Mouse (Mus musculus) bone marrow, adult 2 months (tissue): ENCODE measurements around the gene Hectd2. TPM values are rescaled to one million over a fixed set of nuclear protein-coding genes. Genes with fewer than 3 reads are reported as not detected.
A peak's percentile ranks its signal among the peaks of the same experiment; 100 is the strongest.

Experiments
- H3K27ac ChIP-seq: fragments of 200-500 bp; 2 replicates; pipeline ENCODE4 v1.5.1; 2012; ENCODE audit warnings: low read depth, mild to moderate bottlenecking, control low read depth, inconsistent platforms, low read length; ENCODE audit not compliant: control insufficient read depth, poor library complexity, insufficient read depth
- H3K4me1 ChIP-seq: fragments of 200-500 bp; 2 replicates; pipeline ENCODE4 v1.6.1; 2011; ENCODE audit warnings: low read length; ENCODE audit not compliant: control insufficient read depth, insufficient read depth
- H3K4me3 ChIP-seq: fragments of 200-500 bp; replicated peaks from 2 replicates; pipeline ENCODE3; 2011; ENCODE audit warnings: mild to moderate bottlenecking, low read depth, low read length, control low read depth; ENCODE audit not compliant: control insufficient read depth
- CTCF ChIP-seq: fragments of 200-500 bp; IDR thresholded peaks from 2 replicates; pipeline ENCODE4 v1.5.1; 2011; ENCODE audit warnings: low read length, control low read depth; ENCODE audit not compliant: control insufficient read depth, insufficient read depth
- POLR2A ChIP-seq: fragments of 200-500 bp; IDR thresholded peaks from 2 replicates; pipeline ENCODE4 v1.6.1; 2011; ENCODE audit warnings: low read depth, mild to moderate bottlenecking, control low read depth, low read length, borderline replicate concordance; ENCODE audit not compliant: control insufficient read depth
- WGBS: fragments of 180-500 bp; shearing (Covaris S2); methylation state at CpG from one replicate; pipeline ENCODE4 v1.1.7; 2018; 5-methylcytosine and 5-hydroxymethylcytosine counted together
- polyA plus RNA-seq: library from polyadenylated mRNA; stranded (reverse); fragments of >200 nt; gene quantifications from 2 replicates; pipeline ENCODE4 v1.2.4, GENCODE M21; 2011; ENCODE audit warnings: low replicate concordance; ENCODE audit not compliant: missing spikeins, insufficient read depth, insufficient read length

Gene Hectd2
- polyA plus RNA-seq, 1 experiment = 0.87 TPM

GRCm38 (mm10) chr19:36534011-36534765 is 20.3 kb upstream of the Hectd2 start:
- WGBS = 8% methylated on average over 17 of the region's 17 CpGs

GRCm38 (mm10) chr19:36534766-36535140 is 19.7 kb upstream of the Hectd2 start:
- WGBS = 65% methylated on average over 8 of the region's 8 CpGs
- H3K4me1 ChIP-seq = peaks cover 2% of the 10 kb centered on the region
- TF ChIP-seq POLR2A (no peak), CTCF (no peak)
- H3K27ac ChIP-seq = no peak overlapping the region
- H3K4me3 ChIP-seq = no peak overlapping the region

More at GRCm38 (mm10) chr19:36534011-36534765, 20.3 kb upstream of the Hectd2 start:
- Histone ChIP-seq H3K27ac (no peak overlapping the region), H3K4me3 (no peak overlapping the region), H3K4me1 (peaks cover 2% of the 10 kb centered on the region)
- TF ChIP-seq CTCF = no peak
- TF ChIP-seq POLR2A = no peak

GRCm38 (mm10) chr19:36535186-36535585 is 19.3 kb upstream of the Hectd2 start:
- Histone ChIP-seq H3K27ac (no peak overlapping the region), H3K4me1 (peaks cover 2% of the 10 kb centered on the region), H3K4me3 (no peak overlapping the region)
- WGBS = 76% methylated on average over 2 of the region's 2 CpGs
- no peak for TF ChIP-seq POLR2A

GRCm38 (mm10) chr19:36535878-36536277 is 18.6 kb upstream of the Hectd2 start:
- H3K4me3 ChIP-seq = no peak overlapping the region
- 67% methylated on average over 6 of the region's 6 CpGs for WGBS
- no peak overlapping the region for H3K27ac ChIP-seq
- H3K4me1 ChIP-seq = peaks cover 2% of the 10 kb centered on the region
- no peak for TF ChIP-seq CTCF
- no peak for TF ChIP-seq POLR2A

- no peak for TF ChIP-seq CTCF
- TF ChIP-seq POLR2A = no peak
- 91% methylated on average over 11 of the region's 11 CpGs for WGBS
- H3K27ac ChIP-seq = no peak overlapping the region
These were observed 17.5 kb upstream of the Hectd2 start for GRCm38 (mm10) chr19:36536929-36537328.

GRCm38 (mm10) chr19:36538528-36538927 is 15.9 kb upstream of the Hectd2 start:
- WGBS = 4% methylated on average over 4 of the region's 4 CpGs
- H3K4me1 ChIP-seq = peaks cover 2% of the 10 kb centered on the region
- no peak overlapping the region for H3K27ac ChIP-seq
- H3K4me3 ChIP-seq = no peak overlapping the region
- TF ChIP-seq POLR2A (no peak), CTCF (peak; percentile 20; the same call in 1 of the 2 replicates)

More at GRCm38 (mm10) chr19:36536929-36537328, 17.5 kb upstream of the Hectd2 start:
- no peak overlapping the region for H3K4me3 ChIP-seq
- peaks cover 2% of the 10 kb centered on the region for H3K4me1 ChIP-seq

- H3K4me1 ChIP-seq = no peaks in the 10 kb centered on the region; the same call in 1 of the 2 replicates
- WGBS = 81% methylated on average over 2 of the region's 2 CpGs
- TF ChIP-seq CTCF = no peak
- no peak for TF ChIP-seq POLR2A
- H3K27ac ChIP-seq = no peak overlapping the region
- no peak overlapping the region for H3K4me3 ChIP-seq
These were observed 15.1 kb upstream of the Hectd2 start for GRCm38 (mm10) chr19:36539311-36539710.

GRCm38 (mm10) chr19:36540012-36540606 is 14.3 kb upstream of the Hectd2 start:
- no peak overlapping the region for H3K27ac ChIP-seq
- TF ChIP-seq CTCF (no peak), POLR2A (no peak)
- H3K4me3 ChIP-seq = no peak overlapping the region
- H3K4me1 ChIP-seq = no peaks in the 10 kb centered on the region
- WGBS = 32% methylated on average over 10 of the region's 10 CpGs
